ENCODE assay signal across 16 mouse cellular contexts in the genomic region with DNA sequence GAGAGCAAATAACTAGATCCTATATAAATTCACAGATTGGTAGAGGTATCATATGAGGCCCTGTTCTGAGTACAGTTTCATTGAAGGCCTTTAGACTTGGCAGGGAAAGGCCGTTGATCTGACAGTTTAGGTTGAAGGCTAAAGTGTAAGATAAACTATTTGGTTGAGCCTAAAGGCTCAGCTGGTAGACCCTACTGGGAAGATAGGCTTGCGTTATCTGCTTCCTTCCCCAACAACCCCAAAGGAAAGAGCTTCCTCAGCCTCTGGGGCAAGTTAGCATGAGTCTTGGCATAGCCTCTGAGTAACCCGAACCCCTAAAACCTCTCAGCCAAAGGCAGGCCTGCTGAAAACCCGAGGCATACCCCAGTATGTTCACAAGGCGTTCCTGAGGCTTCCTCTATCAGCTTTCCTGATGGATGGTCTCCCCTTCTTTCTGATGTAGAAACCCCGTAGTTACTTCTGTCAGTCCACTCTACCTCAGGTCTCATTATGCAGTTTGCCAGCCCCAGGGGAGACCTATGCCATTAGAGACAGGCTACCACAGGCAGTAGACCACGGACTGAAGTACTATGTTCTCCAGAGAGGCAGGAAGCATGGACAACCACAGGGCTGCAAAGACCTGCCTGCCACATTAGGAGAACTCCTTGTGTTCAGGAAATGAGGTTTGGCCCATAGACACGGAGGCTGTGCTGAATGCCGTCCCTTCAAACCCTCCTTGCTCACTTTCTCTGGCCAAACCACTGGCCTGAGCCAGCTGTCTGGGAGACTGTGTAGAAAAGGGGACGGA. TPM values are rescaled to one million over a fixed set of nuclear protein-coding genes. Genes with fewer than 3 reads are reported as not detected.
DNase-seq lines count a peak whose midpoint lies in the region; ATAC-seq and TF ChIP-seq lines count a peak whose summit lies in the region.
"Had no signal": no experiment of that assay in that cellular context is flagged by ENCODE, and none has a peak within 500 bp of the region (broad histone marks: within the 10 kb centered on the region; RNA-seq: fewer than 3 reads in every experiment).

No protein-coding gene starts in this region.

- H3K9ac ChIP-seq in heart, adult 2 months (ENCODE audit: low read depth, low read length), result no peak overlapping the region
- H3K9ac ChIP-seq in midbrain, embryonic 15.5 days, result no peak overlapping the region
- H3K9ac ChIP-seq in embryonic facial prominence, embryonic 12.5 days, result no peak overlapping the region
- no peak overlapping the region for H3K9ac ChIP-seq in neural tube, embryonic 13.5 days

- H3K4me2 ChIP-seq in midbrain, embryonic 15.5 days, result no peak overlapping the region
- H3K4me2 ChIP-seq in embryonic facial prominence, embryonic 12.5 days (replicated peaks), result peak overlapping the region; percentile 77
- peak overlapping the region; percentile 85 for H3K4me2 ChIP-seq in neural tube, embryonic 13.5 days

- no peak for TF ChIP-seq CTCF in heart, adult 2 months (IDR thresholded peaks at IDR 0.05)

- H3K4me3 ChIP-seq in heart, adult 2 months, result no peak overlapping the region
- no peak overlapping the region for H3K4me3 ChIP-seq in midbrain, embryonic 10.5 days
- H3K4me3 ChIP-seq in midbrain, embryonic 15.5 days, result no peak overlapping the region
- H3K4me3 ChIP-seq in embryonic facial prominence, embryonic 12.5 days, result no peak overlapping the region
- no peak overlapping the region for H3K4me3 ChIP-seq in neural tube, embryonic 13.5 days

- H3K27ac ChIP-seq in heart, adult 2 months, result no peak overlapping the region
- peak overlapping the region; percentile 55 for H3K27ac ChIP-seq in midbrain, embryonic 10.5 days (replicated peaks)
- no peak overlapping the region for H3K27ac ChIP-seq in midbrain, embryonic 15.5 days
- H3K27ac ChIP-seq in embryonic facial prominence, embryonic 12.5 days, result no peak overlapping the region
- 0 out of 2 replicates have a peak overlapping the region, but pooled peaks have one; percentile 0 for H3K27ac ChIP-seq in neural tube, embryonic 13.5 days (replicated peaks)

- peak; percentile 2 to 12 for DNase-seq in heart, adult 2 months
- DNase-seq in heart, adult 8-10 months (ENCODE audit: low spot score), result no peak
- DNase-seq in midbrain, embryonic 10.5 days (ENCODE audit: low spot score), result no peak
- DNase-seq in layer of hippocampus, postnatal 10 days (ENCODE audit: low spot score in 2 of 2), result no peak
- no peak for DNase-seq in spleen, postnatal 4 days (ENCODE audit: low spot score in 2 of 2)
- DNase-seq: gastrocnemius, postnatal 25 days; heart, postnatal 36 days; kidney, adult 11 months; lung, adult 2 months; retina, postnatal 1 day; spleen, adult 18-20 months; thymus, postnatal 36 days had no signal

- intact Hi-C loops in heart, adult 2 months (cut with DNase I), result loop anchor here (5.0 to 10.0 kb wide), 2 partner anchors 646 to 869 kb away; no protein-coding TSS in a partner anchor

- H3K36me3 ChIP-seq in heart, adult 2 months (ENCODE audit: control insufficient read depth, insufficient read depth, low read length), result no peaks in the 10 kb centered on the region
- H3K36me3 ChIP-seq in midbrain, embryonic 10.5 days, result peaks cover 19% of the 10 kb centered on the region
- H3K36me3 ChIP-seq in midbrain, embryonic 15.5 days (replicated peaks), result no peaks in the 10 kb centered on the region
- H3K36me3 ChIP-seq in embryonic facial prominence, embryonic 12.5 days, result peaks cover 20% of the 10 kb centered on the region
- peaks cover 4% of the 10 kb centered on the region for H3K36me3 ChIP-seq in neural tube, embryonic 13.5 days

- H3K27me3 ChIP-seq in heart, adult 2 months (ENCODE audit: control insufficient read depth, insufficient read depth, low read length), result no peaks in the 10 kb centered on the region
- H3K27me3 ChIP-seq in midbrain, embryonic 10.5 days (ENCODE audit: low read depth, poor library complexity, severe bottlenecking), result peaks cover 26% of the 10 kb centered on the region
- H3K27me3 ChIP-seq in midbrain, embryonic 15.5 days (replicated peaks), result no peaks in the 10 kb centered on the region
- H3K27me3 ChIP-seq in embryonic facial prominence, embryonic 12.5 days, result no peaks in the 10 kb centered on the region
- H3K27me3 ChIP-seq in neural tube, embryonic 13.5 days, result peaks cover 12% of the 10 kb centered on the region

- no peak for TF ChIP-seq POLR2A in heart, adult 2 months (IDR thresholded peaks at IDR 0.05; ENCODE audit: insufficient read depth, low read depth, low read length)

- H3K9me3 ChIP-seq in midbrain, embryonic 10.5 days (replicated peaks), result no peaks in the 10 kb centered on the region
- H3K9me3 ChIP-seq in midbrain, embryonic 15.5 days, result no peaks in the 10 kb centered on the region
- H3K9me3 ChIP-seq in embryonic facial prominence, embryonic 12.5 days, result no peaks in the 10 kb centered on the region
- no peaks in the 10 kb centered on the region for H3K9me3 ChIP-seq in neural tube, embryonic 13.5 days

- ATAC-seq in midbrain, embryonic 15.5 days (replicated peaks), result no peak
- ATAC-seq in embryonic facial prominence, embryonic 12.5 days (ENCODE audit: insufficient number of reproducible peaks, insufficient read depth, low FRiP score, low TSS enrichment), result no peak
- ATAC-seq in neural tube, embryonic 13.5 days (ENCODE audit: low read depth), result no peak
- ATAC-seq: CD4-positive, CD25-positive, alpha-beta regulatory T cell, adult 4 months had no signal

- H3K79me2 ChIP-seq in heart, adult 2 months (replicated peaks; ENCODE audit: control insufficient read depth, insufficient read depth, low read length), result no peaks in the 10 kb centered on the region

- H3K4me1 ChIP-seq in heart, adult 2 months (ENCODE audit: control insufficient read depth, insufficient read depth, low read length), result peaks cover 1% of the 10 kb centered on the region
- H3K4me1 ChIP-seq in midbrain, embryonic 10.5 days, result peaks cover 86% of the 10 kb centered on the region
- peaks cover 46% of the 10 kb centered on the region for H3K4me1 ChIP-seq in midbrain, embryonic 15.5 days
- peaks cover 26% of the 10 kb centered on the region for H3K4me1 ChIP-seq in embryonic facial prominence, embryonic 12.5 days
- H3K4me1 ChIP-seq in neural tube, embryonic 13.5 days (replicated peaks), result peaks cover 84% of the 10 kb centered on the region

- 71% methylated on average over 10 of the region's 10 CpGs for WGBS in heart, adult 2 months
- WGBS in midbrain, embryonic 10.5 days, result 75% methylated on average over 10 of the region's 10 CpGs
- WGBS in midbrain, embryonic 15.5 days, result 83% methylated on average over 10 of the region's 10 CpGs
- WGBS in embryonic facial prominence, embryonic 12.5 days, result 69% methylated on average over 10 of the region's 10 CpGs
- 72% methylated on average over 10 of the region's 10 CpGs for WGBS in neural tube, embryonic 13.5 days

- no peak for TF ChIP-seq EP300 in heart, adult 2 months (IDR thresholded peaks at IDR 0.05; ENCODE audit: insufficient read depth, low read depth, low read length)

RNA-seq across cellular contexts. Expression of a gene that starts 6.1 kb away (rescaled TPM):
- total RNA-seq in heart, adult 2 months (2021), result 10 to 100 TPM; 94.0 to 94.7 TPM
- polyA plus RNA-seq in heart, adult 2 months (2012; rRNA removed), result 77.8 and 91.0 TPM in 2 replicates
- total RNA-seq in heart, adult 8-10 months (2022), result 100 to 1,000 TPM in 3 of 4 experiments, 10 to 100 TPM in 1; 89.6 to 129 (median 119) TPM
- polyA plus RNA-seq in midbrain, embryonic 10.5 days (2016; fragmentation: Nextera tagmentation; extraction: Ambion mirVana), result 48.2 and 49.9 TPM in 2 replicates
- polyA plus RNA-seq in midbrain, embryonic 15.5 days (2015; fragmentation: Nextera tagmentation; extraction: Ambion mirVana), result 38.4 and 39.6 TPM in 2 replicates
- 142 and 150 TPM in 2 replicates for polyA plus RNA-seq in embryonic facial prominence, embryonic 12.5 days (2016; fragmentation: Nextera tagmentation; extraction: Ambion mirVana)
- 158 and 172 TPM in 2 replicates for polyA plus RNA-seq in neural tube, embryonic 13.5 days (2015; fragmentation: Nextera tagmentation; extraction: Ambion mirVana)
- total RNA-seq in layer of hippocampus, postnatal 10 days (2021), result 10 to 100 TPM; 76.0 to 83.6 TPM
- polyA plus RNA-seq: CD4-positive, CD25-positive, alpha-beta regulatory T cell, adult 4 months had no signal

RNA-seq across cellular contexts. Expression of a gene that starts 44.3 kb away (rescaled TPM):
- under 1 TPM in 1 of 2 experiments, not detected in 1; 0.30 TPM for total RNA-seq in heart, adult 2 months (2021)
- 0.41 and 2.6 TPM in 2 replicates for polyA plus RNA-seq in heart, adult 2 months (2012; rRNA removed)
- under 1 TPM in 3 of 4 experiments, not detected in 1; 0.27 to 0.66 (median 0.31) TPM for total RNA-seq in heart, adult 8-10 months (2022)
- 585 and 600 TPM in 2 replicates for polyA plus RNA-seq in midbrain, embryonic 10.5 days (2016; fragmentation: Nextera tagmentation; extraction: Ambion mirVana)
- polyA plus RNA-seq in midbrain, embryonic 15.5 days (2015; fragmentation: Nextera tagmentation; extraction: Ambion mirVana), result 329 and 430 TPM in 2 replicates
- 429 and 434 TPM in 2 replicates for polyA plus RNA-seq in embryonic facial prominence, embryonic 12.5 days (2016; fragmentation: Nextera tagmentation; extraction: Ambion mirVana)
- 337 and 391 TPM in 2 replicates for polyA plus RNA-seq in neural tube, embryonic 13.5 days (2015; fragmentation: Nextera tagmentation; extraction: Ambion mirVana)
- 100 to 1,000 TPM; 106 to 129 TPM for total RNA-seq in layer of hippocampus, postnatal 10 days (2021)
- polyA plus RNA-seq: CD4-positive, CD25-positive, alpha-beta regulatory T cell, adult 4 months had no signal

Comparison
In these comparisons a context has a peak if more than half of its experiments do, and no peak if none do; other contexts are left out.
1. DNase-seq: peak in heart, adult 2 months (2 of 2); none in heart, adult 8-10 months (single experiment), midbrain, embryonic 10.5 days (single experiment), layer of hippocampus, postnatal 10 days (0 of 2) and spleen, postnatal 4 days (0 of 2).
2. H3K27ac ChIP-seq: peak in midbrain, embryonic 10.5 days (single experiment) and neural tube, embryonic 13.5 days (single experiment); none in heart, adult 2 months (single experiment), midbrain, embryonic 15.5 days (single experiment) and embryonic facial prominence, embryonic 12.5 days (single experiment).
3. RNA of a gene that starts 44.3 kb away (polyA plus RNA-seq): 585 to 600 TPM in midbrain, embryonic 10.5 days, 429 to 434 TPM in embryonic facial prominence, embryonic 12.5 days, 337 to 391 TPM in neural tube, embryonic 13.5 days and 329 to 430 TPM in midbrain, embryonic 15.5 days; 0.41 to 2.6 TPM in heart, adult 2 months; every median in the first group is over 10 times any median in the second.